Mouse (Mus musculus) hindbrain, embryonic 16.5 days (tissue): Measurements from ENCODE around the gene Rap1gap2. TPM values are rescaled to one million over a fixed set of nuclear protein-coding genes. Genes with fewer than 3 reads are reported as not detected.

Source experiments
- ATAC-seq: fragments of 200-750 bp; cut with Nextera tagmentation; 2 replicates; pipeline ENCODE4 v1.8.0; 2017; ENCODE audit warnings: moderate TSS enrichment, moderate library complexity
- H3K27ac ChIP-seq: fragments of 300-500 bp; sonication (generic); 2 replicates; pipeline ENCODE4 v1.5.1; 2014; ENCODE audit warnings: low read depth, mild to moderate bottlenecking, control low read depth, low read length, moderate library complexity
- H3K27me3 ChIP-seq: fragments of 300-500 bp; sonication (generic); replicated peaks from 2 replicates; pipeline ENCODE4 v1.6.1; 2014; ENCODE audit warnings: low read length; ENCODE audit not compliant: control insufficient read depth, insufficient read depth
- H3K36me3 ChIP-seq: fragments of 300-500 bp; sonication (generic); 2 replicates; pipeline ENCODE4 v1.6.1; 2014; ENCODE audit warnings: mild to moderate bottlenecking, low read length, moderate library complexity, mixed read lengths; ENCODE audit not compliant: control insufficient read depth, insufficient read depth
- H3K4me1 ChIP-seq: fragments of 300-500 bp; sonication (generic); 2 replicates; pipeline ENCODE4 v1.6.1; 2014; ENCODE audit warnings: low read depth, low read length; ENCODE audit not compliant: control insufficient read depth, insufficient read depth
- H3K4me2 ChIP-seq: fragments of 300-500 bp; sonication (generic); 2 replicates; pipeline ENCODE4 v1.6.1; 2014; ENCODE audit warnings: mild to moderate bottlenecking, low read length, control low read depth, moderate library complexity
- H3K4me3 ChIP-seq: fragments of 300-500 bp; sonication (generic); 2 replicates; pipeline ENCODE4 v1.5.1; 2014; ENCODE audit warnings: mild to moderate bottlenecking, low read length, control low read depth, moderate library complexity
- H3K9ac ChIP-seq: fragments of 300-500 bp; sonication (generic); 2 replicates; pipeline ENCODE4 v1.6.1; 2014; ENCODE audit warnings: low read depth, mild to moderate bottlenecking, control low read depth, low read length, moderate library complexity
- H3K9me3 ChIP-seq: fragments of 300-500 bp; sonication (generic); 2 replicates; pipeline ENCODE4 v1.6.1; 2014; ENCODE audit warnings: mild to moderate bottlenecking, low read length, moderate library complexity; ENCODE audit not compliant: control insufficient read depth
- WGBS: fragments of 180-500 bp; shearing (Covaris S2); extraction: QIAGEN DNeasy Blood & Tissue Kit; methylation state at CpG from one replicate; pipeline ENCODE4 v1.1.7; 2014; 5-methylcytosine and 5-hydroxymethylcytosine counted together
- polyA plus RNA-seq: library from polyadenylated mRNA; unstranded; fragments of >200 nt; fragmentation: Nextera tagmentation; extraction: Ambion mirVana; gene quantifications from 2 replicates; pipeline ENCODE4 v1.2.1, GENCODE M21; 2015

Gene Rap1gap2
- polyA plus RNA-seq, 1 experiment from 2014 or later, result 13.7 TPM

- Histone ChIP-seq H3K4me2 (no peak overlapping the region), H3K9ac (no peak overlapping the region), H3K27me3 (no peaks in the 10 kb centered on the region), H3K27ac (no peak overlapping the region), H3K4me1 (peaks cover 3% of the 10 kb centered on the region), H3K4me3 (no peak overlapping the region), H3K9me3 (no peaks in the 10 kb centered on the region), H3K36me3 (no peaks in the 10 kb centered on the region)
- no peak for ATAC-seq
- WGBS, result 92% methylated on average over 2 of the region's 2 CpGs
Observed at GRCm38 (mm10) chr11:74478877-74479276, 131.8 kb downstream of the Rap1gap2 start.

GRCm38 (mm10) chr11:74472671-74473070 lies 138.0 kb downstream of the Rap1gap2 start:
- H3K27ac ChIP-seq, result no peak overlapping the region
- no peak overlapping the region for H3K4me3 ChIP-seq
- WGBS, result 71% methylated on average over 10 of the region's 10 CpGs

GRCm38 (mm10) chr11:74468195-74468594 lies 142.5 kb downstream of the Rap1gap2 start:
- peak; percentile 58 for ATAC-seq
- H3K4me2 ChIP-seq, result no peak overlapping the region
- H3K4me1 ChIP-seq, result peaks cover 7% of the 10 kb centered on the region; the same call in 1 of the 2 replicates
- H3K36me3 ChIP-seq, result no peaks in the 10 kb centered on the region
- no peak overlapping the region for H3K4me3 ChIP-seq
- WGBS, result 32% methylated on average over 6 of the region's 6 CpGs
- H3K27ac ChIP-seq, result no peak overlapping the region
- H3K9ac ChIP-seq, result no peak overlapping the region
- no peaks in the 10 kb centered on the region for H3K27me3 ChIP-seq
- no peaks in the 10 kb centered on the region for H3K9me3 ChIP-seq

More at GRCm38 (mm10) chr11:74472671-74473070, 138.0 kb downstream of the Rap1gap2 start:
- no peak overlapping the region for H3K4me2 ChIP-seq
- H3K9me3 ChIP-seq, result no peaks in the 10 kb centered on the region
- H3K36me3 ChIP-seq, result no peaks in the 10 kb centered on the region
- H3K4me1 ChIP-seq, result peaks cover 4% of the 10 kb centered on the region; the same call in 1 of the 2 replicates
- H3K27me3 ChIP-seq, result no peaks in the 10 kb centered on the region
- no peak overlapping the region for H3K9ac ChIP-seq
- no peak for ATAC-seq

- no peak for ATAC-seq
- H3K27me3 ChIP-seq, result no peaks in the 10 kb centered on the region
- H3K4me2 ChIP-seq, result no peak overlapping the region
- H3K4me3 ChIP-seq, result no peak overlapping the region
- WGBS, result 50% methylated on average over 7 of the region's 7 CpGs
- H3K9ac ChIP-seq, result no peak overlapping the region
- H3K4me1 ChIP-seq, result peaks cover 7% of the 10 kb centered on the region; the same call in 1 of the 2 replicates
- H3K36me3 ChIP-seq, result no peaks in the 10 kb centered on the region
- H3K27ac ChIP-seq, result no peak overlapping the region
- no peaks in the 10 kb centered on the region for H3K9me3 ChIP-seq
Observed at GRCm38 (mm10) chr11:74465712-74466111, 145.0 kb downstream of the Rap1gap2 start.

- no peak for ATAC-seq
- no peak overlapping the region for H3K4me2 ChIP-seq
- no peaks in the 10 kb centered on the region for H3K9me3 ChIP-seq
- no peak overlapping the region for H3K27ac ChIP-seq
- no peak overlapping the region for H3K9ac ChIP-seq
- no peak overlapping the region for H3K4me3 ChIP-seq
- no peaks in the 10 kb centered on the region for H3K36me3 ChIP-seq
- WGBS, result 62% methylated on average over 10 of the region's 10 CpGs
- no peaks in the 10 kb centered on the region for H3K27me3 ChIP-seq
- H3K4me1 ChIP-seq, result peaks cover 7% of the 10 kb centered on the region; the same call in 1 of the 2 replicates
Observed at GRCm38 (mm10) chr11:74464181-74464977, 146.3 kb downstream of the Rap1gap2 start.

GRCm38 (mm10) chr11:74462651-74463050 lies 148.1 kb downstream of the Rap1gap2 start:
- Histone ChIP-seq H3K9ac (no peak overlapping the region), H3K4me1 (0 out of 2 replicates have a peak, but pooled peaks cover 7% of the 10 kb centered on the region), H3K27me3 (no peaks in the 10 kb centered on the region), H3K4me3 (no peak overlapping the region), H3K36me3 (no peaks in the 10 kb centered on the region), H3K27ac (no peak overlapping the region), H3K9me3 (no peaks in the 10 kb centered on the region), H3K4me2 (no peak overlapping the region)
- no peak for ATAC-seq
- WGBS, result 57% methylated on average over 2 of the region's 2 CpGs

- no peaks in the 10 kb centered on the region for H3K36me3 ChIP-seq
- ATAC-seq, result no peak
- no peak overlapping the region for H3K27ac ChIP-seq
- H3K9me3 ChIP-seq, result no peaks in the 10 kb centered on the region
- WGBS, result 77% methylated on average over 8 of the region's 8 CpGs
- H3K4me2 ChIP-seq, result no peak overlapping the region
- H3K9ac ChIP-seq, result no peak overlapping the region
- no peaks in the 10 kb centered on the region for H3K27me3 ChIP-seq
- H3K4me1 ChIP-seq, result 0 out of 2 replicates have a peak, but pooled peaks cover 4% of the 10 kb centered on the region
- no peak overlapping the region for H3K4me3 ChIP-seq
Observed at GRCm38 (mm10) chr11:74459651-74460050, 151.1 kb downstream of the Rap1gap2 start.

GRCm38 (mm10) chr11:74458400-74458799 lies 152.3 kb downstream of the Rap1gap2 start:
- H3K4me3 ChIP-seq, result no peak overlapping the region
- no peak overlapping the region for H3K4me2 ChIP-seq
- H3K27ac ChIP-seq, result no peak overlapping the region
- no peaks in the 10 kb centered on the region for H3K27me3 ChIP-seq
- no peaks in the 10 kb centered on the region for H3K9me3 ChIP-seq
- 81% methylated on average over 3 of the region's 3 CpGs for whole genome bisulfite sequencing
- H3K36me3 ChIP-seq, result no peaks in the 10 kb centered on the region
- no peak overlapping the region for H3K9ac ChIP-seq
- ATAC-seq, result no peak
- H3K4me1 ChIP-seq, result 0 out of 2 replicates have a peak, but pooled peaks cover 4% of the 10 kb centered on the region

GRCm38 (mm10) chr11:74457194-74457593 lies 153.5 kb downstream of the Rap1gap2 start:
- Histone ChIP-seq H3K4me1 (0 out of 2 replicates have a peak, but pooled peaks cover 4% of the 10 kb centered on the region), H3K4me3 (no peak overlapping the region), H3K27me3 (no peaks in the 10 kb centered on the region), H3K9me3 (no peaks in the 10 kb centered on the region), H3K36me3 (no peaks in the 10 kb centered on the region), H3K27ac (no peak overlapping the region), H3K4me2 (no peak overlapping the region), H3K9ac (no peak overlapping the region)
- 53% methylated on average over 10 of the region's 10 CpGs for WGBS
- no peak for ATAC-seq
